Comparison of ENCODE assay signal across 8 mouse cellular contexts in genomic region chr8:122864719-122865129, GRCm38 (mm10). TPM values are rescaled to one million over a fixed set of nuclear protein-coding genes. Genes with fewer than 3 reads are reported as not detected.
DNase-seq lines count a peak whose midpoint lies in the region; ATAC-seq and TF ChIP-seq lines count a peak whose summit lies in the region.

No protein-coding gene starts in this region.

- peaks cover 27% of the 10 kb centered on the region for H3K9me3 ChIP-seq in heart, embryonic 12.5 days (replicated peaks)
- H3K9me3 ChIP-seq in MEL (replicated peaks; ENCODE audit: insufficient read depth, low read length) = no peaks in the 10 kb centered on the region
- H3K9me3 ChIP-seq in hindbrain, embryonic 11.5 days (ENCODE audit: control insufficient read depth, low read length) = no peaks in the 10 kb centered on the region
- peaks cover 22% of the 10 kb centered on the region for H3K9me3 ChIP-seq in midbrain, embryonic 12.5 days

- H3K4me2 ChIP-seq in heart, embryonic 12.5 days = peak overlapping the region; percentile 56
- peak overlapping the region; percentile 36 for H3K4me2 ChIP-seq in hindbrain, embryonic 11.5 days (replicated peaks; ENCODE audit: low read depth, low read length)
- H3K4me2 ChIP-seq in midbrain, embryonic 12.5 days (replicated peaks) = peak overlapping the region; percentile 43

- H3K9ac ChIP-seq in heart, embryonic 12.5 days = no peak overlapping the region
- H3K9ac ChIP-seq in MEL (ENCODE audit: control insufficient read depth, low read depth, low read length, poor library complexity, severe bottlenecking) = peak overlapping the region; percentile 46
- H3K9ac ChIP-seq in hindbrain, embryonic 11.5 days (ENCODE audit: low read depth, low read length) = peak overlapping the region; percentile 15; the same call in 1 of the 2 replicates
- H3K9ac ChIP-seq in midbrain, embryonic 12.5 days (replicated peaks) = no peak overlapping the region

- no peaks in the 10 kb centered on the region for H3K4me1 ChIP-seq in heart, embryonic 12.5 days (replicated peaks)
- peaks cover 2 to 18% of the 10 kb centered on the region in 2 experiments; a peak in 3 of 4 replicates for H3K4me1 ChIP-seq in MEL (ENCODE audit: control insufficient read depth in 1 of 2, insufficient read depth in 2 of 2, low read length in 2 of 2)
- H3K4me1 ChIP-seq in hindbrain, embryonic 11.5 days (replicated peaks; ENCODE audit: control insufficient read depth, insufficient read depth, low read length) = no peaks in the 10 kb centered on the region
- peaks cover 3% of the 10 kb centered on the region for H3K4me1 ChIP-seq in midbrain, embryonic 12.5 days

- no peaks in the 10 kb centered on the region for H3K79me2 ChIP-seq in MEL (ENCODE audit: control insufficient read depth, insufficient read depth, low read length, poor library complexity)

- peak overlapping the region; percentile 10 for H3K4me3 ChIP-seq in heart, embryonic 12.5 days
- peak overlapping the region; percentile 48 to 64 for H3K4me3 ChIP-seq in MEL (ENCODE audit: control insufficient read depth in 1 of 2, insufficient read depth in 1 of 2, low read depth in 2 of 2, low read length in 2 of 2)
- H3K4me3 ChIP-seq in hindbrain, embryonic 11.5 days (ENCODE audit: low read depth, low read length) = peak overlapping the region; percentile 14; the same call in 1 of the 2 replicates
- H3K4me3 ChIP-seq in midbrain, embryonic 12.5 days = peak overlapping the region; percentile 22

- intact Hi-C loops in heart, postnatal 10 days (cut with DNase I) = no loop called here

- no peaks in the 10 kb centered on the region for H3K36me3 ChIP-seq in heart, embryonic 12.5 days
- H3K36me3 ChIP-seq in MEL (ENCODE audit: control insufficient read depth in 1 of 2, insufficient read depth in 2 of 2, low read length in 2 of 2) = no peaks in the 10 kb centered on the region
- no peaks in the 10 kb centered on the region for H3K36me3 ChIP-seq in hindbrain, embryonic 11.5 days (ENCODE audit: control insufficient read depth, insufficient read depth, low read length)
- no peaks in the 10 kb centered on the region for H3K36me3 ChIP-seq in midbrain, embryonic 12.5 days

- TF ChIP-seq CTCF in MEL (IDR thresholded peaks at IDR 0.05 in 2 of 3, conservative IDR thresholded peaks at IDR 0.05 in 1 of 3; ENCODE audit: control insufficient read depth in 1 of 3, insufficient read depth in 1 of 3, low read depth in 2 of 3, low read length in 3 of 3, poor library complexity in 1 of 3, severe bottlenecking in 1 of 3) = no peak

- TF ChIP-seq RAD21 in MEL (IDR thresholded peaks at IDR 0.05; ENCODE audit: low read depth, low read length) = no peak

- WGBS in heart, embryonic 12.5 days = 57% methylated on average over 26 of the region's 26 CpGs
- whole genome bisulfite sequencing in hindbrain, embryonic 11.5 days = 51% methylated on average over 26 of the region's 26 CpGs
- 50% methylated on average over 26 of the region's 26 CpGs for WGBS in midbrain, embryonic 12.5 days

- no peak overlapping the region for H3K27ac ChIP-seq in heart, embryonic 12.5 days (ENCODE audit: poor library complexity, severe bottlenecking)
- no peak overlapping the region for H3K27ac ChIP-seq in MEL (ENCODE audit: control insufficient read depth, low read depth, low read length)
- H3K27ac ChIP-seq in hindbrain, embryonic 11.5 days (ENCODE audit: low read depth, low read length) = no peak overlapping the region
- H3K27ac ChIP-seq in midbrain, embryonic 12.5 days (replicated peaks) = no peak overlapping the region

- no peak for DNase-seq in heart, postnatal 10 days
- peak; percentile 40 for DNase-seq in MEL (ENCODE audit: low read depth, low spot score)
- DNase-seq in hindbrain, embryonic 11.5 days (ENCODE audit: low spot score) = peak; percentile 24
- no peak for DNase-seq in adrenal gland, adult (ENCODE audit: inconsistent age in 2 of 2, low spot score in 1 of 2)
- no peak for DNase-seq in cerebellum, adult 11-12 months
- no peak for DNase-seq in urinary bladder, adult 2 months (ENCODE audit: low spot score)

- no peak for TF ChIP-seq POLR2A in MEL (IDR thresholded peaks at IDR 0.05; ENCODE audit: control insufficient read depth in 1 of 2, insufficient read depth in 1 of 2, low read depth in 1 of 2, low read length in 2 of 2, poor library complexity in 1 of 2)

- 0 out of 4 replicates have a peak, but pooled peaks of 1 of the 2 experiments have one; percentile 13 for TF ChIP-seq EP300 in MEL (IDR thresholded peaks at IDR 0.05; ENCODE audit: low read depth in 1 of 2, low read length in 2 of 2)

- ATAC-seq in heart, embryonic 12.5 days (ENCODE audit: insufficient number of reproducible peaks, low FRiP score) = no peak; the same call in 1 of the 2 replicates
- peak; percentile 35; the same call in 1 of the 2 replicates for ATAC-seq in hindbrain, embryonic 11.5 days (ENCODE audit: low FRiP score)
- no peak for ATAC-seq in midbrain, embryonic 12.5 days (ENCODE audit: low FRiP score, low read depth)

- peaks cover 2% of the 10 kb centered on the region; the same call in 1 of the 2 replicates for H3K27me3 ChIP-seq in heart, embryonic 12.5 days (replicated peaks)
- H3K27me3 ChIP-seq in MEL (ENCODE audit: control insufficient read depth in 1 of 2, insufficient read depth in 2 of 2, low read length in 2 of 2) = no peaks in the 10 kb centered on the region
- no peaks in the 10 kb centered on the region for H3K27me3 ChIP-seq in hindbrain, embryonic 11.5 days (ENCODE audit: control insufficient read depth, insufficient read depth, low read length)
- H3K27me3 ChIP-seq in midbrain, embryonic 12.5 days = peaks cover 5% of the 10 kb centered on the region

TF ChIP-seq in MEL, 35 proteins besides CTCF, POLR2A, EP300 and RAD21:
- TF ChIP-seq GATA1 (IDR thresholded peaks at IDR 0.05; ENCODE audit: low read depth, low read length) = no peak
- no peak for TF ChIP-seq USF1 (IDR thresholded peaks at IDR 0.05; ENCODE audit: low read depth, low read length)
- TF ChIP-seq MYB (IDR thresholded peaks at IDR 0.05; ENCODE audit: low read depth, low read length) = no peak
- no peak for TF ChIP-seq ETS1 (IDR thresholded peaks at IDR 0.05; ENCODE audit: low read depth, low read length)
- no peak for TF ChIP-seq KAT2A (conservative IDR thresholded peaks at IDR 0.05; ENCODE audit: low read depth, low read length)
- TF ChIP-seq MXI1 (IDR thresholded peaks at IDR 0.05; ENCODE audit: low read depth, low read length) = no peak
- TF ChIP-seq TAL1 (IDR thresholded peaks at IDR 0.05; ENCODE audit: low read length) = no peak
- TF ChIP-seq NELFE (IDR thresholded peaks at IDR 0.05; ENCODE audit: low read depth, low read length) = no peak
- no peak for TF ChIP-seq ELF1 (IDR thresholded peaks at IDR 0.05; ENCODE audit: low read depth, low read length)
- TF ChIP-seq MYC (IDR thresholded peaks at IDR 0.05; ENCODE audit: low read depth, low read length) = no peak
- no peak for TF ChIP-seq USF2 (IDR thresholded peaks at IDR 0.05; ENCODE audit: borderline replicate concordance in 1 of 2, insufficient read depth in 1 of 2, low read depth in 1 of 2, low read length in 2 of 2)
- TF ChIP-seq TCF12 (IDR thresholded peaks at IDR 0.05; ENCODE audit: low read depth, low read length) = no peak

RNA-seq across cellular contexts. Expression of gene Cdh15, which starts 17.0 kb away (rescaled TPM):
- 0.33 and 0.36 TPM in 2 replicates for polyA plus RNA-seq in heart, embryonic 12.5 days (2016; fragmentation: Nextera tagmentation; extraction: Ambion mirVana)
- under 1 TPM in 1 of 2 experiments, not detected in 1; 0.10 TPM for total RNA-seq in heart, postnatal 10 days (2021)
- total RNA-seq in MEL (2012; rRNA removed) = 0.07 and 0.08 TPM in 2 replicates
- under 1 TPM in 1 of 2 experiments, not detected in 1; 0.71 TPM for polyA plus RNA-seq in MEL (2012; ENCODE audit: insufficient read depth in 1 of 2, insufficient read length in 2 of 2, low read depth in 1 of 2, low replicate concordance in 2 of 2, missing spikeins in 1 of 2)
- polyA plus RNA-seq in hindbrain, embryonic 11.5 days (2014; fragmentation: Nextera tagmentation; extraction: Ambion mirVana) = 0.86 and 1.7 TPM in 2 replicates
- 0.43 and 0.76 TPM in 2 replicates for polyA plus RNA-seq in midbrain, embryonic 12.5 days (2016; fragmentation: Nextera tagmentation; extraction: Ambion mirVana)
- polyA plus RNA-seq in urinary bladder, adult 2 months (2012; rRNA removed) = 0.06 and 0.09 TPM in 2 replicates

Comparison
In these comparisons a context has a peak if more than half of its experiments do, and no peak if none do; other contexts are left out.
1. H3K9ac ChIP-seq: peak in MEL (single experiment) and hindbrain, embryonic 11.5 days (single experiment); none in heart, embryonic 12.5 days (single experiment) and midbrain, embryonic 12.5 days (single experiment).
2. DNase-seq: peak in MEL (single experiment) and hindbrain, embryonic 11.5 days (single experiment); none in heart, postnatal 10 days (0 of 2), adrenal gland, adult (0 of 2), cerebellum, adult 11-12 months (single experiment) and urinary bladder, adult 2 months (single experiment).
3. Peak in every context shown above with its lines, with median percentiles within 50 percentile points of each other: H3K4me2 ChIP-seq and H3K4me3 ChIP-seq.